Mouse (Mus musculus) forebrain, embryonic 13.5 days (tissue): ENCODE results near the gene Fbxo24. TPM values are rescaled to one million over a fixed set of nuclear protein-coding genes. Genes with fewer than 3 reads are reported as not detected.
A peak's percentile ranks its signal among the peaks of the same experiment; 100 is the strongest.

Experiments used
- ATAC-seq: fragments of 200-750 bp; cut with Nextera tagmentation; 2 replicates; pipeline ENCODE4 v1.8.0; 2017
- H3K27ac ChIP-seq: fragments of 300-500 bp; sonication (generic); 2 replicates; pipeline ENCODE4 v1.5.1; 2015; ENCODE audit warnings: inconsistent platforms, mild to moderate bottlenecking, moderate library complexity
- H3K27me3 ChIP-seq: fragments of 300-500 bp; sonication (generic); 2 replicates; pipeline ENCODE4 v1.6.1; 2015; ENCODE audit warnings: mild to moderate bottlenecking, inconsistent platforms
- H3K36me3 ChIP-seq: fragments of 300-500 bp; sonication (generic); 2 replicates; pipeline ENCODE4 v1.6.1; 2015; ENCODE audit warnings: mild to moderate bottlenecking, inconsistent platforms; ENCODE audit not compliant: poor library complexity, severe bottlenecking
- H3K4me1 ChIP-seq: fragments of 300-500 bp; sonication (generic); 2 replicates; pipeline ENCODE4 v1.6.1; 2015; ENCODE audit warnings: inconsistent platforms
- H3K4me2 ChIP-seq: fragments of 300-500 bp; sonication (generic); 2 replicates; pipeline ENCODE4 v1.6.1; 2015; ENCODE audit warnings: inconsistent platforms, mild to moderate bottlenecking, moderate library complexity
- H3K4me3 ChIP-seq: fragments of 300-500 bp; sonication (generic); 2 replicates; pipeline ENCODE4 v1.5.1; 2015; ENCODE audit warnings: mild to moderate bottlenecking, inconsistent platforms
- H3K9ac ChIP-seq: fragments of 300-500 bp; sonication (generic); 2 replicates; pipeline ENCODE4 v1.6.1; 2015; ENCODE audit warnings: mild to moderate bottlenecking, inconsistent platforms
- H3K9me3 ChIP-seq: fragments of 300-500 bp; sonication (generic); replicated peaks from 2 replicates; pipeline ENCODE4 v1.6.1; 2016; ENCODE audit warnings: inconsistent platforms
- WGBS: fragments of 180-500 bp; shearing (Covaris S2); methylation state at CpG from one replicate; pipeline ENCODE4 v1.1.7; 2015; 5-methylcytosine and 5-hydroxymethylcytosine counted together
- polyA plus RNA-seq: library from polyadenylated mRNA; unstranded; fragments of >200 nt; fragmentation: Nextera tagmentation; extraction: Ambion mirVana; gene quantifications from 2 replicates; pipeline ENCODE4 v1.2.1, GENCODE M21; 2015

Fbxo24 gene
- 0.14 and 0.22 TPM in 2 replicates for polyA plus RNA-seq

- Histone ChIP-seq H3K9ac (peak within 1 kb of the TSS; percentile 81), H3K9me3 (no peaks in the 10 kb centered on the region), H3K4me2 (peak within 1 kb of the TSS; percentile 77), H3K27ac (peak within 1 kb of the TSS; percentile 92), H3K36me3 (peaks cover 25% of the 10 kb centered on the region), H3K4me3 (peak within 1 kb of the TSS; percentile 69), H3K27me3 (no peaks in the 10 kb centered on the region), H3K4me1 (peaks cover 36% of the 10 kb centered on the region)
- WGBS: 0% methylated on average over 46 of the region's 46 CpGs
- peak; percentile 99 for ATAC-seq
Measured at GRCm38 (mm10) chr5:137628498-137629305, at the start of gene Fbxo24, which contains the start of the genes Lrch4 and Gm20605. Fbxo24 (minus strand) TSS chr5:137629002. Lrch4 (plus strand) TSS chr5:137629121. Gm20605 (plus strand) TSS chr5:137629175.

- peaks cover 9% of the 10 kb centered on the region for H3K4me1 ChIP-seq
- H3K9ac ChIP-seq: no peak overlapping the region
- no peaks in the 10 kb centered on the region for H3K27me3 ChIP-seq
- no peak overlapping the region for H3K27ac ChIP-seq
- no peaks in the 10 kb centered on the region for H3K9me3 ChIP-seq
- H3K4me3 ChIP-seq: no peak overlapping the region
- 95% methylated on average over 8 of the region's 8 CpGs for WGBS
- ATAC-seq: no peak
- H3K4me2 ChIP-seq: no peak overlapping the region
- H3K36me3 ChIP-seq: peaks cover 20% of the 10 kb centered on the region
Measured at GRCm38 (mm10) chr5:137677859-137678258, 49.1 kb upstream of the Fbxo24 start.

GRCm38 (mm10) chr5:137674786-137675185, 46.0 kb upstream of the Fbxo24 start:
- Histone ChIP-seq H3K9me3 (no peaks in the 10 kb centered on the region), H3K36me3 (peaks cover 20% of the 10 kb centered on the region), H3K4me1 (peaks cover 5% of the 10 kb centered on the region; the same call in 1 of the 2 replicates), H3K9ac (no peak overlapping the region), H3K4me3 (no peak overlapping the region), H3K4me2 (no peak overlapping the region), H3K27ac (no peak overlapping the region), H3K27me3 (no peaks in the 10 kb centered on the region)
- no peak for ATAC-seq
- WGBS: 98% methylated on average over 8 of the region's 8 CpGs

- no peak overlapping the region for H3K4me2 ChIP-seq
- H3K9ac ChIP-seq: no peak overlapping the region
- no peak overlapping the region for H3K27ac ChIP-seq
- peaks cover 5% of the 10 kb centered on the region; the same call in 1 of the 2 replicates for H3K4me1 ChIP-seq
- H3K36me3 ChIP-seq: peaks cover 11% of the 10 kb centered on the region; the same call in 1 of the 2 replicates
- no peaks in the 10 kb centered on the region for H3K9me3 ChIP-seq
- ATAC-seq: no peak
- H3K27me3 ChIP-seq: no peaks in the 10 kb centered on the region
- H3K4me3 ChIP-seq: no peak overlapping the region
- 93% methylated on average over 6 of the region's 6 CpGs for WGBS
Measured at GRCm38 (mm10) chr5:137673015-137673414, 44.2 kb upstream of the Fbxo24 start.

GRCm38 (mm10) chr5:137672361-137672760, 43.6 kb upstream of the Fbxo24 start:
- Histone ChIP-seq H3K4me2 (no peak overlapping the region), H3K4me1 (peaks cover 5% of the 10 kb centered on the region; the same call in 1 of the 2 replicates), H3K27me3 (no peaks in the 10 kb centered on the region), H3K27ac (no peak overlapping the region), H3K4me3 (no peak overlapping the region), H3K9ac (no peak overlapping the region), H3K9me3 (no peaks in the 10 kb centered on the region), H3K36me3 (peaks cover 17% of the 10 kb centered on the region)
- WGBS: 84% methylated on average over 5 of the region's 5 CpGs
- ATAC-seq: no peak

- peaks cover 24% of the 10 kb centered on the region for H3K36me3 ChIP-seq
- H3K27me3 ChIP-seq: no peaks in the 10 kb centered on the region
- H3K9me3 ChIP-seq: no peaks in the 10 kb centered on the region
- no peak overlapping the region for H3K4me3 ChIP-seq
- H3K27ac ChIP-seq: no peak overlapping the region; the same call in 1 of the 2 replicates
- no peak overlapping the region for H3K4me2 ChIP-seq
- peaks cover 5% of the 10 kb centered on the region; the same call in 1 of the 2 replicates for H3K4me1 ChIP-seq
- 59% methylated on average over 9 of the region's 9 CpGs for WGBS
- no peak overlapping the region for H3K9ac ChIP-seq
- ATAC-seq: no peak
Measured at GRCm38 (mm10) chr5:137671443-137672240, 42.8 kb upstream of the Fbxo24 start.

GRCm38 (mm10) chr5:137670240-137670639, 41.4 kb upstream of the Fbxo24 start:
- 97% methylated on average over 1 of the region's 1 CpGs for WGBS
- Histone ChIP-seq H3K36me3 (peaks cover 33% of the 10 kb centered on the region), H3K4me3 (no peak overlapping the region), H3K4me1 (peaks cover 5% of the 10 kb centered on the region; the same call in 1 of the 2 replicates), H3K9me3 (no peaks in the 10 kb centered on the region), H3K4me2 (no peak overlapping the region), H3K27ac (no peak overlapping the region), H3K27me3 (no peaks in the 10 kb centered on the region), H3K9ac (no peak overlapping the region)
- no peak for ATAC-seq

- 85% methylated on average over 10 of the region's 10 CpGs for WGBS
- H3K9me3 ChIP-seq: no peaks in the 10 kb centered on the region
- peaks cover 5% of the 10 kb centered on the region; the same call in 1 of the 2 replicates for H3K4me1 ChIP-seq
- H3K27ac ChIP-seq: no peak overlapping the region
- peaks cover 40% of the 10 kb centered on the region for H3K36me3 ChIP-seq
- no peaks in the 10 kb centered on the region for H3K27me3 ChIP-seq
- no peak overlapping the region for H3K4me3 ChIP-seq
- H3K4me2 ChIP-seq: no peak overlapping the region
- no peak overlapping the region for H3K9ac ChIP-seq
- no peak for ATAC-seq
Measured at GRCm38 (mm10) chr5:137668971-137669370, 40.2 kb upstream of the Fbxo24 start.

GRCm38 (mm10) chr5:137663057-137663456, 34.3 kb upstream of the Fbxo24 start:
- H3K27me3 ChIP-seq: no peaks in the 10 kb centered on the region
- no peak overlapping the region for H3K9ac ChIP-seq
- H3K9me3 ChIP-seq: no peaks in the 10 kb centered on the region
- 69% methylated on average over 9 of the region's 9 CpGs for WGBS
- no peak overlapping the region for H3K27ac ChIP-seq
- peaks cover 97% of the 10 kb centered on the region for H3K36me3 ChIP-seq
- H3K4me3 ChIP-seq: no peak overlapping the region
- H3K4me1 ChIP-seq: no peaks in the 10 kb centered on the region
- ATAC-seq: no peak
- no peak overlapping the region for H3K4me2 ChIP-seq

GRCm38 (mm10) chr5:137660064-137660688, 31.4 kb upstream of the Fbxo24 start:
- Histone ChIP-seq H3K4me2 (no peak overlapping the region), H3K4me3 (no peak overlapping the region), H3K27ac (no peak overlapping the region), H3K9ac (no peak overlapping the region), H3K9me3 (no peaks in the 10 kb centered on the region), H3K36me3 (peaks cover 79% of the 10 kb centered on the region), H3K27me3 (no peaks in the 10 kb centered on the region), H3K4me1 (no peaks in the 10 kb centered on the region)
- 94% methylated on average over 6 of the region's 6 CpGs for WGBS
- ATAC-seq: no peak

- no peak overlapping the region for H3K9ac ChIP-seq
- 34% methylated on average over 6 of the region's 6 CpGs for WGBS
- H3K9me3 ChIP-seq: no peaks in the 10 kb centered on the region
- H3K4me2 ChIP-seq: no peak overlapping the region
- ATAC-seq: peak; percentile 85
- H3K27me3 ChIP-seq: no peaks in the 10 kb centered on the region
- peaks cover 75% of the 10 kb centered on the region for H3K36me3 ChIP-seq
- H3K4me3 ChIP-seq: no peak overlapping the region
- 0 out of 2 replicates have a peak overlapping the region, but pooled peaks have one; percentile 20 for H3K27ac ChIP-seq
- H3K4me1 ChIP-seq: no peaks in the 10 kb centered on the region
Measured at GRCm38 (mm10) chr5:137656977-137657376, 28.2 kb upstream of the Fbxo24 start.
